Mouse (Mus musculus) heart, adult 2 months (tissue): ENCODE data around the gene Nmrk1. TPM values are rescaled to one million over a fixed set of nuclear protein-coding genes. Genes with fewer than 3 reads are reported as not detected.

Source experiments
- DNase-seq, 2 experiments: peaks; one replicate each; pipeline ENCODE4 v3.0.0; 2021
- H3K27ac ChIP-seq: fragments of 200-600 bp; 2 replicates; pipeline ENCODE4 v1.8.1; 2022
- H3K27me3 ChIP-seq: fragments of 200-500 bp; 2 replicates; pipeline ENCODE4 v1.6.1; 2012; ENCODE audit warnings: mild to moderate bottlenecking, low read length, inconsistent platforms, mixed read lengths; ENCODE audit not compliant: control insufficient read depth, insufficient read depth
- H3K36me3 ChIP-seq: fragments of 200-500 bp; 2 replicates; pipeline ENCODE4 v1.6.1; 2012; ENCODE audit warnings: low read length, inconsistent platforms; ENCODE audit not compliant: control insufficient read depth, insufficient read depth
- H3K4me1 ChIP-seq: fragments of 200-500 bp; 2 replicates; pipeline ENCODE4 v1.6.1; 2011; ENCODE audit warnings: low read length; ENCODE audit not compliant: control insufficient read depth, insufficient read depth
- H3K4me3 ChIP-seq: fragments of 200-600 bp; 2 replicates; pipeline ENCODE4 v1.8.1; 2022
- H3K79me2 ChIP-seq: fragments of 200-500 bp; replicated peaks from 2 replicates; pipeline ENCODE4 v1.6.1; 2012; ENCODE audit warnings: mild to moderate bottlenecking, inconsistent platforms, low read length, moderate library complexity, mixed read lengths; ENCODE audit not compliant: control insufficient read depth, insufficient read depth
- H3K9ac ChIP-seq: fragments of 200-500 bp; 2 replicates; pipeline ENCODE4 v1.6.1; 2012; ENCODE audit warnings: low read depth, mild to moderate bottlenecking, control low read depth, inconsistent platforms, low read length, mixed read lengths
- CTCF ChIP-seq: fragments of 200-600 bp; IDR thresholded peaks from 2 replicates; pipeline ENCODE4 v1.8.1; 2022; ENCODE audit warnings: antibody characterized with exemption, mild to moderate bottlenecking, moderate library complexity
- EP300 ChIP-seq: fragments of 200-500 bp; IDR thresholded peaks from 2 replicates; pipeline ENCODE4 v1.6.1; 2011; ENCODE audit warnings: low read depth, low read length, control low read depth; ENCODE audit not compliant: insufficient read depth
- POLR2A ChIP-seq: fragments of 200-500 bp; IDR thresholded peaks from 2 replicates; pipeline ENCODE4 v1.6.1; 2011; ENCODE audit warnings: mild to moderate bottlenecking, low read depth, low read length, control low read depth; ENCODE audit not compliant: insufficient read depth
- WGBS: fragments of 180-500 bp; shearing (Covaris S2); methylation state at CpG from one replicate; pipeline ENCODE4 v1.1.7; 2018; 5-methylcytosine and 5-hydroxymethylcytosine counted together
- intact Hi-C: fragments of 180-260 bp; cut with DNase I; formaldehyde crosslinking; loops from one replicate; pipeline ENCODE4 v1.15.1; 2025
- polyA plus RNA-seq: library from polyadenylated mRNA; depleted of rRNA; stranded (reverse); fragments of >200 nt; gene quantifications from 2 replicates; pipeline ENCODE4 v1.2.3, GENCODE M21; 2012; rRNA removed
- total RNA-seq, 2 experiments: library from RNA; stranded (reverse); gene quantifications; 2 replicates each; pipeline ENCODE4 v1.2.3; 2021

Nmrk1 gene
- total and polyA plus RNA-seq, 3 experiments: 2.3 to 5.4 (median 2.5) TPM

GRCm38 (mm10) chr19:18682142-18682541, 50.4 kb downstream of the Nmrk1 start:
- H3K4me3 ChIP-seq: no peak overlapping the region
- TF ChIP-seq CTCF (peak; percentile 28; the same call in 1 of the 2 replicates), EP300 (no peak)
- H3K9ac ChIP-seq: no peak overlapping the region

GRCm38 (mm10) chr19:18687556-18687955, 55.8 kb downstream of the Nmrk1 start:
- intact Hi-C loops: loop anchor here (2.0 to 5.0 kb wide), 2 partner anchors 25 to 150 kb away; partner anchors contain the start of gene D030056L22Rik
- Histone ChIP-seq H3K4me3 (no peak overlapping the region), H3K27me3 (no peaks in the 10 kb centered on the region), H3K9ac (no peak overlapping the region), H3K79me2 (no peaks in the 10 kb centered on the region), H3K4me1 (no peaks in the 10 kb centered on the region), H3K36me3 (no peaks in the 10 kb centered on the region), H3K27ac (no peak overlapping the region)
- TF ChIP-seq EP300 (no peak), CTCF (peak; percentile 87)
- WGBS: 74% methylated on average over 3 of the region's 3 CpGs
- peak in 1 of 2 experiments; percentile 17 for DNase-seq

More at GRCm38 (mm10) chr19:18682142-18682541, 50.4 kb downstream of the Nmrk1 start:
- Histone ChIP-seq H3K79me2 (no peaks in the 10 kb centered on the region; the same call in 1 of the 2 replicates), H3K27me3 (no peaks in the 10 kb centered on the region), H3K36me3 (no peaks in the 10 kb centered on the region; the same call in 1 of the 2 replicates), H3K27ac (no peak overlapping the region), H3K4me1 (no peaks in the 10 kb centered on the region)
- 41% methylated on average over 4 of the region's 4 CpGs for WGBS
- intact Hi-C loops: no loop called here
- no peak for DNase-seq

GRCm38 (mm10) chr19:18692176-18692575, 60.4 kb downstream of the Nmrk1 start:
- Histone ChIP-seq H3K4me1 (no peaks in the 10 kb centered on the region), H3K36me3 (no peaks in the 10 kb centered on the region), H3K27me3 (no peaks in the 10 kb centered on the region), H3K79me2 (no peaks in the 10 kb centered on the region), H3K9ac (no peak overlapping the region), H3K27ac (no peak overlapping the region), H3K4me3 (no peak overlapping the region)
- WGBS: 34% methylated on average over 3 of the region's 3 CpGs
- intact Hi-C loops: no loop called here
- no peak for DNase-seq
- TF ChIP-seq EP300 (no peak), CTCF (no peak), POLR2A (no peak)

GRCm38 (mm10) chr19:18692768-18693167, 61.0 kb downstream of the Nmrk1 start:
- Histone ChIP-seq H3K27me3 (no peaks in the 10 kb centered on the region), H3K36me3 (no peaks in the 10 kb centered on the region), H3K9ac (no peak overlapping the region), H3K27ac (no peak overlapping the region), H3K79me2 (no peaks in the 10 kb centered on the region), H3K4me3 (no peak overlapping the region), H3K4me1 (no peaks in the 10 kb centered on the region)
- 89% methylated on average over 2 of the region's 2 CpGs for WGBS
- intact Hi-C loops: no loop called here
- TF ChIP-seq CTCF: no peak
- TF ChIP-seq POLR2A: no peak
- no peak for TF ChIP-seq EP300
- DNase-seq: no peak

- Histone ChIP-seq H3K4me3 (no peak overlapping the region), H3K9ac (no peak overlapping the region), H3K79me2 (no peaks in the 10 kb centered on the region), H3K36me3 (no peaks in the 10 kb centered on the region), H3K27ac (no peak overlapping the region), H3K27me3 (no peaks in the 10 kb centered on the region), H3K4me1 (no peaks in the 10 kb centered on the region)
- DNase-seq: no peak
- intact Hi-C loops: no loop called here
- WGBS: 95% methylated on average over 3 of the region's 3 CpGs
- TF ChIP-seq CTCF (no peak), POLR2A (no peak), EP300 (no peak)
These were observed 63.4 kb downstream of the Nmrk1 start for GRCm38 (mm10) chr19:18695116-18695515.

- no peaks in the 10 kb centered on the region for H3K4me1 ChIP-seq
- H3K79me2 ChIP-seq: no peaks in the 10 kb centered on the region
- H3K27me3 ChIP-seq: no peaks in the 10 kb centered on the region
- intact Hi-C loops: no loop called here
- no peaks in the 10 kb centered on the region for H3K36me3 ChIP-seq
- no peak overlapping the region for H3K27ac ChIP-seq
- 61% methylated on average over 1 of the region's 1 CpGs for WGBS
- H3K9ac ChIP-seq: no peak overlapping the region
- TF ChIP-seq CTCF: no peak
- TF ChIP-seq EP300: no peak
- no peak for TF ChIP-seq POLR2A
- no peak overlapping the region for H3K4me3 ChIP-seq
- DNase-seq: no peak
These were observed 63.8 kb downstream of the Nmrk1 start for GRCm38 (mm10) chr19:18695552-18695951.

Other genes with a start within 250 kb of the Nmrk1 start
- gene Ostf1, start 127 bp upstream of the Nmrk1 start, total RNA-seq: 10 to 100 TPM; 35.3 to 37.6 TPM
- 29.5 and 31.5 TPM in 2 replicates for gene Ostf1, start 127 bp upstream of the Nmrk1 start, polyA plus RNA-seq
- 10 to 100 TPM; 32.8 to 36.4 TPM for gene Carnmt1, start 38.8 kb downstream of the Nmrk1 start, total RNA-seq
- 13.0 and 23.3 TPM in 2 replicates for gene Carnmt1, start 38.8 kb downstream of the Nmrk1 start, polyA plus RNA-seq
- gene D030056L22Rik, start 81.2 kb downstream of the Nmrk1 start, total RNA-seq: 10 to 100 TPM; 10.9 to 11.1 TPM
- gene D030056L22Rik, start 81.2 kb downstream of the Nmrk1 start, polyA plus RNA-seq: 4.7 and 7.4 TPM in 2 replicates
- under 1 TPM; 0.05 to 0.16 TPM for gene Trpm6, start 118.0 kb downstream of the Nmrk1 start, total RNA-seq
- 0.06 and 0.14 TPM in 2 replicates for gene Trpm6, start 118.0 kb downstream of the Nmrk1 start, polyA plus RNA-seq